Mouse (Mus musculus) brain, embryonic 14.5 days (tissue): ENCODE measurements around the gene Mrtfb. TPM values are rescaled to one million over a fixed set of nuclear protein-coding genes. Genes with fewer than 3 reads are reported as not detected.

ENCODE experiments used
- DNase-seq: peaks from one replicate; pipeline ENCODE4 v3.0.0-alpha.2; 2011; ENCODE audit warnings: low read depth
- CTCF ChIP-seq: fragments of 200-500 bp; IDR thresholded peaks from 2 replicates; pipeline ENCODE4 v1.5.1; 2012; ENCODE audit warnings: inconsistent platforms, mild to moderate bottlenecking, moderate library complexity, borderline replicate concordance; ENCODE audit not compliant: insufficient read depth, insufficient read length; ENCODE audit errors: extremely low read depth
- POLR2A ChIP-seq: fragments of 200-500 bp; IDR thresholded peaks from 2 replicates; pipeline ENCODE4 v1.6.1; 2012; ENCODE audit warnings: mild to moderate bottlenecking, inconsistent platforms, borderline replicate concordance; ENCODE audit not compliant: poor library complexity, insufficient read depth, insufficient read length, severe bottlenecking; ENCODE audit errors: extremely low read depth
- polyA plus RNA-seq: library from polyadenylated mRNA; depleted of rRNA; stranded (reverse); fragments of >200 nt; gene quantifications from 2 replicates; pipeline ENCODE4 v1.2.3, GENCODE M21; 2012

Mrtfb gene
- polyA plus RNA-seq, 1 experiment = 12.1 TPM

DNA sequence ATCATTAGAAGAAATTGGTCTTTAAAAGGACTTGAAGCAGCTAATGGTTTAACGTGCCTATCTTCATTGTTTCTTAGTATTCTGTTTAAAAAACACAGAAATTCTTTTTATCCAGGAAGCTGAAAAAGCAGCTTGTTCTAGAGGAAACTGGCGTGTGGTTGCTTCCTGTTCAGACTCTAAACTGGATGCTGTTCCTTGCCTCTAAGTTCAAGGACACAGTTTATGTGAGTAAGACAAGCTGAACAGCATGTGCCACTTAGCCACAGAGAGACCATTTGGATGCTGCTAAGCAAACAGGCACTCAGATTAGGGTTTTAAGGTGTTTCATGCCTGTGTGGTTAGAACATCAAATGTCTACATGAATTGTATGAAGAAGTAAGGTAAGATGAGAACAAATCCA lies 42.7 kb downstream of the Mrtfb start:
- no peak for DNase-seq
- no peak for TF ChIP-seq CTCF
- TF ChIP-seq POLR2A = no peak

DNA sequence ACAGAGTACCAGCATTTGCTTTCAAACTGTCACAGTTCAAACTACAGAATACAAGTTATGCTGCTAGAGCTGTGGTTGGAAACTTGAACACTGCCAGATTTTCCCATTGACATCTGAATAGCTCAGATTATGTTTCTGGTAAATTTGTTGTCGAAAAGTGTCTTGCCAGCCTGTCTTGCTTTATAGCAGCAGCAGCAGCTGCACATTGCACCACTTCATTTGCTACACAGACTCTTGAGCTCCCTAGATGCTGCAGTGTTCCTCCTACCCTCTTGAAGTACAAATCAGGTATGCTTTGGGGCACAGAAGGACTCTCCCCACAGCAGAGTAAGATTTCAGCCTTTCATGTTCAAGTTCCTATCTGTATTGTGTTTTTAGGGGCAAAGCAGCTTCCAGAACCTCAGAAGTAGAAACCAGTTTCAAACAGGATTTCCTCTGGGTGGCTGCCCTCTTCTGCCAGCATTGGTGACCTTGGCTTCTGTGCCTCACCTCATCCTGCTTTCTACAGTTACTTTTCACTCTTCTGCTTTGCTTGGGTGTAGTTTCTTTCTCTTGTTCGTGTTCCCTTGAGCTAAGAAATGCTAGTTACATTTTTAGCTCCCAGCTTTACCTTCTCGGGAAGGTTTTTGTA lies 49.9 kb downstream of the Mrtfb start:
- no peak for TF ChIP-seq POLR2A
- TF ChIP-seq CTCF = no peak
- DNase-seq = no peak

DNA sequence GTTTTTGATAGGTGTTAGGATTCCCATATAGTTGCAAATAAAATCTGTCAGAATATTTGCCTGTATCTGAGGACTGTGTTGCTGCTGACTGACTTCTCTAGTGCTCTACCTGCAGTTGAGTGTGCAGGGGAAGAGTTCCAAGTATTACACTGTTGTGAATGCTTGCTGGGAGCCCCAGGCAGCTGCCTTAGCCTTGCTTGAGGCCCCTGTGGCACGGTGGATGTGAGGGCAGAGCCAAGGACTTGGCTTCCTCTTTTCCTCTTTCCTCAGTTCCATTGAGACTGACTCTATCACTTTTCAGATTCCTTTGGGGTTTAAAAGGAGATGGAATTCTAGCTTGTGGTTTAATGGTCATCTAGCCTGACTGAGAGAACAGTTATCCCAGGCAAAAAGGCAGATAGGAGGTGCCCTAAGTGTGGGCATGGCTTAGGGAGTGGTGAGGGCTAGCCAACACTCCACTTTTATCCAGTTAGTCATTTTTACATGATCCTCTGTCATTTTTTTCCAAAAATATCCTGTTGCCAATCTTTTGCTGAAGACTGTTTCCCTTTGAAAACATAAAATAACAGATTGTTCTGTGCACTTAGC lies 53.9 kb downstream of the Mrtfb start:
- DNase-seq = no peak
- no peak for TF ChIP-seq POLR2A

DNA sequence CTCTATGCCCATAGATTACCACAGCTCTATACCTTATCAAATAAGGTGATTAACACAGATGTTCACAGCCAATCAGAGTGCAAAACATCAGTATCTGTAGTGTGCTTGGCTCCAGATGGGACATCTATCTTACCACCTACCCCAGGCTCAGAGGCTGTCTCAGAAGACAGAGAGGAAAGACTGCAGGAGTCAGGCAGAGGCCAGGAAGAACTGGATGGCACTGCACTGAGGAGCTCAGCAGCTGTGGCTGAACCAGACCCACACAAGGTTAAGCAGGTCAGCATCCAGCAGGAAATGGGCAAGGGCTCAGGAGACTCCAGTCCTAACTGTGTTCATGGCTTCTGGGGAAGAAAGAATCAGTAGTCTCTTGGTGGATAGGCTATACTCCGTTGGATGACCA lies 55.1 kb downstream of the Mrtfb start:
- no peak for DNase-seq
- no peak for TF ChIP-seq POLR2A
- no peak for TF ChIP-seq CTCF

DNA sequence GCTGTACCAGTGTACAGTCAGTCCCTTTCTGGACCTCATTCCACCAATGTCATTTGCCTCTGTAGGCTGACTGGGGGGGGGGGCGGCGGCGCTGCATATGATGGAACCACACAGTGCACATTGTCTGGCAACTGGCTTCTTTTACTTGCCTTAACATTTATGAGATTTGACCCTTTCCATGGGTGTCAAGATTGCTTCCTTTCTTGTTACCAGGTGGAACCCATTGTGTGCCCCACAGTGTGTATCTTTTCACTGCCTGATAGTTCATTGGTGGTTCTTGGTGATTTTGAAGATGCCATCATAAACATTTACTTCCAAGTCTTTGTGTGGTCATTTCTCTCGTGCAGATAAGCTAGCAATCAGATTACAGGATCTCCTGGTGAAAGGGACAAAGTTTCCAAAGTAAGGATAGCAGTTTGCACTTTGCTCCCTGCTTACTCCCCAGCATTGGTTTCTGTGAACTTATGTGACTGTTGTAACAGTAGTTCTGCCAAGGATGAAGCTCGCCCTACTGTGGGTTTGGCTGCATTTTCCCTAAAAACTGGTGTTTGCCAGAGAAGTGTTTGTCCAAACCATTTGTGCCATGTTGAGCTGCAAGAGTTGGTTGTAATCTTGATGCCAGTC lies 56.9 kb downstream of the Mrtfb start:
- DNase-seq = no peak

DNA sequence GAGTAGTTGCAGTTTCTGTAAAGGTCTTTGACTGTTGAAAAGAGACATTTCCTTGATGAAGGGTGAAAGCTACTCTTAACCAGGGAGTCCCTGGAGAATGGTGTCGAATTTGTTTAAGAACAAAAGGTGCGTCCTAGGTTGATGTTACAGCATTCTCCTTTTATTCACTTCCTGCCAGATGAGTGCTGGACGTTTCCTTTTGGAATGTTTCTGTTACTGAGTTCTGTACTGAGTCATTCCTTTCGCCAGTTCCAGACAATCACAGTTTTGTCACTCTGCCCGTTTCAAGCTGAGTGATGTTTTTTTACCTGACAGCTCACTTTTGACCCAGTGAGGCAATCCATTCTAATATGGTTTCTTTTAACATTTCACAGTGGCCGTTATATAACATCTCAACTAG lies 67.5 kb downstream of the Mrtfb start:
- DNase-seq = no peak

More for the DNA sequence above, 56.9 kb downstream of the Mrtfb start:
- TF ChIP-seq POLR2A = no peak
- no peak for TF ChIP-seq CTCF

DNA sequence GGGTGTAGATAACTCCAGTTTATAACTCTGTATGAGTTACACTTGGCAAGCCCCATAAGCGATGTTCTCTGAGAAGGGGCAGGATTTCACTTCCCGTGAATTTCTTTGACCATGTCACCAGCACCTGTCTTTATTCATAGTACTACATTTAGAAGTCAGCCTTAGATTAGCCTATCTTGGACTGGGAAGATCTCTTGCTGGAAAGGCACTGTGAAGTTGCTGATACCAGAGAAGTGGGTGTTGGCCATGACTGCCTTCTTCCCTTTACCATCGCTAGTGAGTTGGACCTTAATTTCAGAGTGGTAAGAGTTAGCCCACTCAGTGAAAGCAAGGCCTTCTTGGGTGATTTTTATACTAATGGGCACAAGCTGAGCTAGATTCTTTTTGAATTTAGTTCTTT lies 70.3 kb downstream of the Mrtfb start:
- no peak for TF ChIP-seq CTCF
- no peak for TF ChIP-seq POLR2A
- no peak for DNase-seq

More for the DNA sequence above, 67.5 kb downstream of the Mrtfb start:
- TF ChIP-seq POLR2A = no peak
- no peak for TF ChIP-seq CTCF

DNA sequence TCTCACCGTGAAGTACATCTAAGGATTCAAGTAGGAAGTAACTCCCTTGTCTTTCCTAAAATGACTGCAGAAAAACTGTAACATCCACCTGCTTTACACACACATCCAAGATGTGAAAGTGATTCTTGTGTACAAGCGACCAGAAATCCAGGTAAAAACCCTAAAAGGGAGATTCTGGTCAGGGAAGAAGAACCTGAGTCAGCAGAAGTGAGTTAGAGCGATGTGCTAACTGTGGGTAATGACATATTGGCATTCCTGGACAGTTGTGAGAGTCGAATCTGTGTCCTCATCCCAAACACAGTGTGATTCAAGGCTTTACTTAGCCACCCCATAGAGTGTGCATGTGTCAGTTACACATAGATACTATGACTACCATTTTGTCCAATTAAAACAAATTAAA lies 72.4 kb downstream of the Mrtfb start:
- no peak for DNase-seq
- TF ChIP-seq CTCF = no peak
- no peak for TF ChIP-seq POLR2A

DNA sequence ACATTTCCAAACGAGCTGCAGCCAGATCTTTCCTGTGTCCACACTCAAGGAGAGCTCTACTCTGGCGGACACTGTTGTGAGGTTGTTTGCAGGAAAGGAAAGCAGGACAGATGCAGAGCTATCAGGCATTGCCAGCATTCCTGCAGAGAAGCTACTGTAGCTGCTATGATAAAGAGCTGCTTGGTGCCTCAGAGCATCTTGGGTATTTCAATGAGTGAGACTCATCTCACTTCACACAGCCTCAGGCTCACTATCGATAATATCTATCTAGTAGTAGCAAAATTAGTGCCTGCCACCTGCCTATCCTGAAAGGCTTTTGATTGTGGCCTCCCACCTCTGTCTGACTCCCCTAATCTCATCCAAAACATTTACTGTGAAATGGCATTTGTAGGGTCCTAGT lies 73.4 kb downstream of the Mrtfb start:
- no peak for DNase-seq
- TF ChIP-seq POLR2A = no peak
- no peak for TF ChIP-seq CTCF

DNA sequence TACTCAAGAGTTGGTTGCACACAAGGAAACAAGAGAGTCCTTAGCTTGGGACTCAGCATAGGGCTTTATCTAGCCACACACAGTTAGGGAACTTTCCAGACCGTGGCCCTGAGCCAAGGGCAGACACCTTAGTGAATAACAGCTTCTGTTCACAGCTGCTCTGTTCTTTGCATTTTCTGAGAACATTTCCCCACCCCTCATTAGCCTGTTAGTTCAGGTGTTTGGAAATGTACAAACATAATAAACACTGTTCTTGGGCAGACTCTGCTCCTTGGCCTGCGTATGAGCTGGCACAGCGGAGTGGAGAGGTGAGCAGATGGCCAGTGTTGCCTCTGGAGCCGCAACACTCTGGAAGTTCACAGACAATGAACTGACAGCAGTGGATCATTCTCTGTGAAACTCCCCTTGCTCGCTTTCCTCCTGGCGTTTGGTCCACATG lies 74.0 kb downstream of the Mrtfb start:
- TF ChIP-seq CTCF (no peak), POLR2A (no peak)
- DNase-seq = peak; percentile 50

DNA sequence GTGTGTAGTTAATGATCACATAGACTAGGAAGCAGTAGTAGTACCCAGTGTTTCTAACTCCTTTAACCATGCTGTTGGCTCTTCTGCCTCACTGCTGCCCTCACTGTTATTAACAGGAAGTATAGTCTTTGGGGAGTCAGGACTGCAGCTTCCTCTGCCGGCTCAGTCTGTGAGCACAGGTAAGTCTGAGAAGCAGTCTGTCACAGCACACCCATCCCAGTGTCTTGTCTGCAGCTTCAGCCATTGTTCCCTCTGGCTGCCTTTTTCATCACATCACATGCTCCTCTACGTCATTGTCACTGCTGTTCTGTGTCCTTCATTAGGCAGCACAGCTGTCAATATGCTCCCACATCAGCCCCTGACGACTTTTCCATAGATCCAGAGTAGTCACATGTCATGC lies 75.6 kb downstream of the Mrtfb start:
- TF ChIP-seq POLR2A = no peak
- TF ChIP-seq CTCF = no peak
- DNase-seq = peak; percentile 53

DNA sequence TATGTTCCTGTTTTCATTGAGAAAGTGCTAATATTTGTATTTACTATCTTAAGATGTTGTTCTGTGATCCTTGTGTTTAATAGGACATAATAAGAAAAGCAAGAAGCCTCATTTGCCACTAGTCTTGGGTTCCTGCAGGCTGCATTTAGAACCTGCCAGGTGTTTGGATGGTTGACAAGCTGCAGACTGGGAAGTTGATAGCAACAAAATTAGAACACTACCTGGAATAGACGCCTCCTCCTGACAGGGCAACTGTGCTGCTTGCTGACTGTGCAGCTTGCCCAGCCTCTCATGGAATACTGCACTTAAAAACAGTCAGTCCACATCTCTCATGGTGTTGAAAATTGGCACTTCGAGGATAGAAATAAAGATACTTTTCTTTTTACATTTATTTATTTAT lies 76.3 kb downstream of the Mrtfb start:
- TF ChIP-seq POLR2A (no peak), CTCF (no peak)
- no peak for DNase-seq

DNA sequence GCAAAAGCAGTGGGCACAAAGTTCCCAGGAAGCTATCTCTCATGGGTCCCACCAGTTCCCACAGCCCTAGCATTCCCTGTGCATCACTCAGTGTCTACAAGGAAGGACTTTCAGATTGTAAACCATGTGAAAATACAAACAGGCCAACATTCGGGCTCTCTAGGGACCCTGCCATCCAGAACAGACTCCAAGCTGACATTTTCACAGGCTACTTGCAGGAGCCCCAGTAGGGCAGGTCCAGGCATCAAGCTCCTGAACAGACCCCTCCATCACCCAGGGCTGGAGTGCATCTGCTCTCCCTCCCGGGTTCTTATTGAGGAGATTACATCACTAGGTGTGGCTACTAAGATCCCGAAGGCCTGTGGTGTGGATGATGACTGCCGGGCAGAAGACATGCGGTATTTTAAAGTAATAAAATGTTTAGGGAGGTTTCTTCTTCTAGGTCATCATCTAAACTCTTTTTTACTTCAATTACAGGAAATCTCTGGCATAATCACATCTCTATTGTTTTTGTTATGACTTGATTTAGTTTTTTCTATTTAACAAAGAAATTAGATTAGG lies 77.6 kb downstream of the Mrtfb start:
- DNase-seq = no peak
- no peak for TF ChIP-seq POLR2A
- no peak for TF ChIP-seq CTCF
